Mouse (Mus musculus): ENCODE results near the gene Ccdc171. TPM values are rescaled to one million over a fixed set of nuclear protein-coding genes. Genes with fewer than 3 reads are reported as not detected.

The Ccdc171 gene
- total RNA-seq, 1 experiment, result 3.5 TPM

DNA sequence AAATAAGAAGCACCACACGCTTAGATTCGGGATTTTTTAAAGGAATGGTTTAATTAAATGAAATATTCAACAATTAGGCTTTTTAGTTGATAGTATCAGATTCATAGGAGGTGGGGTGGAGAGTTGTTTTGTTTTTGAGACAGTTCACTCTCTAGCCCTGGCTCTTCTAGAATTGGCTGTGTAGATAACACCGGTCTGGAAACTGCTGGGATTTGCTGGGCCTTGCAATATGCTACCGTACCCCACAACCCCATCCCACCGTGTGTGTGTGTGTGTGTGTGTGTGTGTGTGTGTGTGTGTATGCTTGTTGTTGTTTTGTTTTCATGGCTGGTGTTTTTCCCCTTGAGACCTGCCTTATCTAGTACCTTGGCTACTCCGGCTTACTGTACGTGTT is 24.3 kb upstream of the Ccdc171 start:
- no peak overlapping the region for H3K9ac ChIP-seq (ENCODE audit: insufficient read depth, low read depth, low read length, poor library complexity, severe bottlenecking)
- no peak for DNase-seq (ENCODE audit: low read depth, low spot score)
- H3K27ac ChIP-seq (ENCODE audit: insufficient read depth, low read depth, low read length, poor library complexity, severe bottlenecking), result peak overlapping the region; percentile 57
- H3K9me3 ChIP-seq (ENCODE audit: control insufficient read depth, insufficient read depth, low read depth, low read length), result no peaks in the 10 kb centered on the region
- TF ChIP-seq MAFK (IDR thresholded peaks at IDR 0.05; ENCODE audit: insufficient read depth, low read depth, low read length), result no peak
- peak overlapping the region in 1 of 2 experiments; percentile 59; a peak in 2 of 4 replicates for H3K4me3 ChIP-seq (ENCODE audit: insufficient read depth in 1 of 2, low read depth in 1 of 2, low read length in 2 of 2, poor library complexity in 1 of 2, severe bottlenecking in 1 of 2)
- in situ Hi-C loops (cut with MboI; ENCODE audit: low sequenced_read_pairs in 2 of 2, unreplicated experiment in 2 of 2), result no loop called here
- no peaks in the 10 kb centered on the region for H3K36me3 ChIP-seq (ENCODE audit: control insufficient read depth, insufficient read depth, low read length, poor library complexity, severe bottlenecking)
- H3K4me1 ChIP-seq (ENCODE audit: control insufficient read depth in 2 of 2, insufficient read depth in 2 of 2, low read length in 2 of 2, poor library complexity in 1 of 2), result peaks cover 0 to 9% of the 10 kb centered on the region in 2 experiments; a peak in 1 of 4 replicates

DNA sequence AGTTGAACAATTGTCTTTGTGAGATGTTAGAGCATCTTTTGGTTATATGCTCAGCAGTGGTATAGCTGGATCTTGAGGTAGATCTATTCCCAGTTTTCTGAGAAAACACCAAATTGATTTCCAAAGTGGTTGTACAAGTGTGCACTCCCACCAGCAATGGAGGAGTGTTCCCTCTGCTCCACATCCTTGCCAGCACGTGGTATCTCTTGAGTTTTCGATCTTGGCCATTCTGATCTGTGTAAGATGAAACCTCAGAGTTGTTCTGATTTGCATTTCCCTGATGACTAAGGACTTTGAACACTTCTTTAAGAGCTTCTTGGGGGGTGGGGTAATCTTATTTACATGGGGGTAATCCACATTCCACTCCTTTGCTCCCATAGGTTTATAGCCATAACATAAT is 15.7 kb upstream of the Ccdc171 start:
- no peak for DNase-seq (ENCODE audit: low read depth, low spot score)
- H3K9ac ChIP-seq (ENCODE audit: insufficient read depth, low read depth, low read length, poor library complexity, severe bottlenecking), result no peak overlapping the region
- H3K27ac ChIP-seq (ENCODE audit: insufficient read depth, low read depth, low read length, poor library complexity, severe bottlenecking), result no peak overlapping the region
- no peaks in the 10 kb centered on the region for H3K36me3 ChIP-seq (ENCODE audit: control insufficient read depth, insufficient read depth, low read length, poor library complexity, severe bottlenecking)
- no peak overlapping the region for H3K4me3 ChIP-seq (ENCODE audit: insufficient read depth in 1 of 2, low read depth in 1 of 2, low read length in 2 of 2, poor library complexity in 1 of 2, severe bottlenecking in 1 of 2)
- no peaks in the 10 kb centered on the region for H3K9me3 ChIP-seq (ENCODE audit: control insufficient read depth, insufficient read depth, low read depth, low read length)
- in situ Hi-C loops (cut with MboI; ENCODE audit: low sequenced_read_pairs in 2 of 2, unreplicated experiment in 2 of 2), result no loop called here
- no peak for TF ChIP-seq ZNF384 (IDR thresholded peaks at IDR 0.05; ENCODE audit: low read depth, low read length)
- no peak for TF ChIP-seq MAFK (IDR thresholded peaks at IDR 0.05; ENCODE audit: insufficient read depth, low read depth, low read length)
- TF ChIP-seq HCFC1 (IDR thresholded peaks at IDR 0.05; ENCODE audit: borderline replicate concordance, insufficient read depth, low read length), result no peak
- peaks cover 0 to 11% of the 10 kb centered on the region in 2 experiments; a peak in 2 of 4 replicates for H3K4me1 ChIP-seq (ENCODE audit: control insufficient read depth in 2 of 2, insufficient read depth in 2 of 2, low read length in 2 of 2, poor library complexity in 1 of 2)

DNA sequence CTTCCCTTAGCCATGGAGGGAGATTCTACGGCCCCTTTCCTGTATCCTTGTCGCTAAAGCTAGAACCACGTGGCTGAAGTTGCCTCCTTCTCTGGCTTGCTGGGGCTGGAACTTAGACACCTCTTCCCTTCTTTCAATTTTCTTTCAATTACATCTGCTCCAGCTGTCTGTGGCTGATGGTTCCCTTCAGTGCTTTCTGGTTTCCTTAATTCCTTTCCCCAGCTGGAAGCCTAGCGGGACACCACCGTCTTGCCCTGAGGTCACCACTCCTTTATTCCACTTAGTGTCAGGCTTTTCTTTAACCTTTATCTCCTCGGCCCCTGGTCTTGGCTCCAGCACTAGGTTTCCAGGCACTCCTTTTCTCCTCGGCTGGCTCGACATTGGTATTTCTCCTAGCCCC is 14.3 kb upstream of the Ccdc171 start:
- H3K4me3 ChIP-seq (ENCODE audit: insufficient read depth in 1 of 2, low read depth in 1 of 2, low read length in 2 of 2, poor library complexity in 1 of 2, severe bottlenecking in 1 of 2), result no peak overlapping the region
- no peaks in the 10 kb centered on the region for H3K9me3 ChIP-seq (ENCODE audit: control insufficient read depth, insufficient read depth, low read depth, low read length)
- peaks cover 0 to 11% of the 10 kb centered on the region in 2 experiments; a peak in 2 of 4 replicates for H3K4me1 ChIP-seq (ENCODE audit: control insufficient read depth in 2 of 2, insufficient read depth in 2 of 2, low read length in 2 of 2, poor library complexity in 1 of 2)
- H3K36me3 ChIP-seq (ENCODE audit: control insufficient read depth, insufficient read depth, low read length, poor library complexity, severe bottlenecking), result no peaks in the 10 kb centered on the region
- peak; percentile 50 for DNase-seq (ENCODE audit: low read depth, low spot score)
- TF ChIP-seq ZC3H11A (IDR thresholded peaks at IDR 0.05; ENCODE audit: borderline replicate concordance, low read depth, low read length), result no peak
- no peak overlapping the region; the same call in 1 of the 2 replicates for H3K9ac ChIP-seq (ENCODE audit: insufficient read depth, low read depth, low read length, poor library complexity, severe bottlenecking)
- in situ Hi-C loops (cut with MboI; ENCODE audit: low sequenced_read_pairs in 2 of 2, unreplicated experiment in 2 of 2), result no loop called here
- peak overlapping the region; percentile 34; the same call in 1 of the 2 replicates for H3K27ac ChIP-seq (ENCODE audit: insufficient read depth, low read depth, low read length, poor library complexity, severe bottlenecking)

GRCm38 (mm10) chr4:83512217-83512616 is 13.1 kb upstream of the Ccdc171 start:
- H3K9me3 ChIP-seq (ENCODE audit: control insufficient read depth, insufficient read depth, low read depth, low read length), result no peaks in the 10 kb centered on the region
- H3K9ac ChIP-seq (ENCODE audit: insufficient read depth, low read depth, low read length, poor library complexity, severe bottlenecking), result no peak overlapping the region
- no peak for TF ChIP-seq CHD2 (IDR thresholded peaks at IDR 0.05; ENCODE audit: low read depth, low read length)
- no peak for TF ChIP-seq MAFK (IDR thresholded peaks at IDR 0.05; ENCODE audit: insufficient read depth, low read depth, low read length)
- TF ChIP-seq HCFC1 (IDR thresholded peaks at IDR 0.05; ENCODE audit: borderline replicate concordance, insufficient read depth, low read length), result no peak
- no peak for TF ChIP-seq ZNF384 (IDR thresholded peaks at IDR 0.05; ENCODE audit: low read depth, low read length)
- TF ChIP-seq ZC3H11A (IDR thresholded peaks at IDR 0.05; ENCODE audit: borderline replicate concordance, low read depth, low read length), result no peak
- DNase-seq (ENCODE audit: low read depth, low spot score), result no peak
- no peaks in the 10 kb centered on the region for H3K36me3 ChIP-seq (ENCODE audit: control insufficient read depth, insufficient read depth, low read length, poor library complexity, severe bottlenecking)
- H3K27ac ChIP-seq (ENCODE audit: insufficient read depth, low read depth, low read length, poor library complexity, severe bottlenecking), result no peak overlapping the region
- in situ Hi-C loops (cut with MboI; ENCODE audit: low sequenced_read_pairs in 2 of 2, unreplicated experiment in 2 of 2), result no loop called here
- no peak overlapping the region for H3K4me3 ChIP-seq (ENCODE audit: insufficient read depth in 1 of 2, low read depth in 1 of 2, low read length in 2 of 2, poor library complexity in 1 of 2, severe bottlenecking in 1 of 2)
- peaks cover 0 to 11% of the 10 kb centered on the region in 2 experiments; a peak in 2 of 4 replicates for H3K4me1 ChIP-seq (ENCODE audit: control insufficient read depth in 2 of 2, insufficient read depth in 2 of 2, low read length in 2 of 2, poor library complexity in 1 of 2)

DNA sequence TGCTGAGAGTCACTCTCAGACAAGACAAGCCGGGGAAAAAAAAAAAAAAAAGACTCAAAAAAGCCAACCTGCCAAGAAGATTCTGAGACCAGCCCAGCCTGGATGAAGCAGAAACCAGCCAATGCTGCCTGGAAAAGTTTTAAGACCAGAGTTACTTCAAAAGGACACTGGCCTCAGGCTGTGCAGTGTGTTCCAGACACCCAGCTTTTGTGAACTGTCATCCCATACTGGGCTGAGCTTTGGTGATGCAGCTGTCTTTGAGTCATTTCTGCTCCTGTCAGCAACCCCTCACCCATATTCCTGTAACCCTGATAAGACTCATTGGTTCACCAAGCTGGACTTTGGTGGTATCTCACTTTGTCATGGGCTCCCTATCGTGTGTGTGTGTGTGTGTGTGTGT is 12.7 kb upstream of the Ccdc171 start:
- no peak for DNase-seq (ENCODE audit: low read depth, low spot score)
- Histone ChIP-seq H3K4me1 (ENCODE audit: control insufficient read depth in 2 of 2, insufficient read depth in 2 of 2, low read length in 2 of 2, poor library complexity in 1 of 2) (peaks cover 0 to 11% of the 10 kb centered on the region in 2 experiments; a peak in 2 of 4 replicates), H3K9ac (ENCODE audit: insufficient read depth, low read depth, low read length, poor library complexity, severe bottlenecking) (no peak overlapping the region), H3K9me3 (ENCODE audit: control insufficient read depth, insufficient read depth, low read depth, low read length) (no peaks in the 10 kb centered on the region), H3K36me3 (ENCODE audit: control insufficient read depth, insufficient read depth, low read length, poor library complexity, severe bottlenecking) (no peaks in the 10 kb centered on the region), H3K4me3 (ENCODE audit: insufficient read depth in 1 of 2, low read depth in 1 of 2, low read length in 2 of 2, poor library complexity in 1 of 2, severe bottlenecking in 1 of 2) (no peak overlapping the region), H3K27ac (ENCODE audit: insufficient read depth, low read depth, low read length, poor library complexity, severe bottlenecking) (no peak overlapping the region)
- no peak for TF ChIP-seq ZNF384 (IDR thresholded peaks at IDR 0.05; ENCODE audit: low read depth, low read length)
- TF ChIP-seq CHD2 (IDR thresholded peaks at IDR 0.05; ENCODE audit: low read depth, low read length), result no peak
- no peak for TF ChIP-seq ZC3H11A (IDR thresholded peaks at IDR 0.05; ENCODE audit: borderline replicate concordance, low read depth, low read length)
- no peak for TF ChIP-seq MAFK (IDR thresholded peaks at IDR 0.05; ENCODE audit: insufficient read depth, low read depth, low read length)
- no peak for TF ChIP-seq HCFC1 (IDR thresholded peaks at IDR 0.05; ENCODE audit: borderline replicate concordance, insufficient read depth, low read length)
- in situ Hi-C loops (cut with MboI; ENCODE audit: low sequenced_read_pairs in 2 of 2, unreplicated experiment in 2 of 2), result no loop called here
